Mouse (Mus musculus) lung, embryonic 14.5 days (tissue): ENCODE data around the gene Dnajc12. TPM values are rescaled to one million over a fixed set of nuclear protein-coding genes. Genes with fewer than 3 reads are reported as not detected.
A peak's percentile ranks its signal among the peaks of the same experiment; 100 is the strongest.
"Not testable (repeated sequence)": the region's sequence is repeated elsewhere in the genome, so short reads cannot be mapped to it uniquely, and the experiment has no call there.

Source experiments
- ATAC-seq: fragments of 200-750 bp; cut with Nextera tagmentation; 2 replicates; pipeline ENCODE4 v1.8.0; 2017; ENCODE audit warnings: mild to moderate bottlenecking, moderate TSS enrichment, moderate library complexity; ENCODE audit not compliant: insufficient read depth
- DNase-seq: peaks from one replicate; pipeline ENCODE4 v3.0.0-alpha.2; 2015
- H3K27ac ChIP-seq: fragments of 300-500 bp; sonication (generic); 2 replicates; pipeline ENCODE4 v1.5.1; 2014; ENCODE audit warnings: low read depth, mild to moderate bottlenecking, moderate library complexity
- H3K27me3 ChIP-seq: fragments of 300-500 bp; sonication (generic); 2 replicates; pipeline ENCODE4 v1.6.1; 2014; ENCODE audit warnings: low read length, control low read depth; ENCODE audit not compliant: insufficient read depth
- H3K36me3 ChIP-seq: fragments of 300-500 bp; sonication (generic); 2 replicates; pipeline ENCODE4 v1.6.1; 2014; ENCODE audit warnings: control low read depth; ENCODE audit not compliant: insufficient read depth
- H3K4me1 ChIP-seq: fragments of 300-500 bp; sonication (generic); 2 replicates; pipeline ENCODE4 v1.6.1; 2014; ENCODE audit warnings: antibody characterized with exemption, control low read depth; ENCODE audit not compliant: insufficient read depth
- H3K4me2 ChIP-seq: fragments of 300-500 bp; sonication (generic); 2 replicates; pipeline ENCODE4 v1.6.1; 2014; ENCODE audit warnings: mild to moderate bottlenecking
- H3K4me3 ChIP-seq: fragments of 300-500 bp; sonication (generic); 2 replicates; pipeline ENCODE4 v1.5.1; 2014; ENCODE audit warnings: low read depth, low read length
- H3K9ac ChIP-seq: fragments of 300-500 bp; sonication (generic); 2 replicates; pipeline ENCODE4 v1.6.1; 2014
- H3K9me3 ChIP-seq: fragments of 300-500 bp; sonication (generic); 2 replicates; pipeline ENCODE4 v1.6.1; 2016; ENCODE audit warnings: low read depth, low read length, control low read depth
- CTCF ChIP-seq: IDR thresholded peaks from 2 replicates; pipeline ENCODE4 v1.5.1; 2016; ENCODE audit warnings: antibody characterized with exemption, low read depth
- WGBS: fragments of 180-500 bp; shearing (Covaris S2); extraction: QIAGEN DNeasy Blood & Tissue Kit; methylation state at CpG from one replicate; pipeline ENCODE4 v1.1.7; 2014; 5-methylcytosine and 5-hydroxymethylcytosine counted together
- polyA plus RNA-seq: library from polyadenylated mRNA; unstranded; fragments of >200 nt; fragmentation: Nextera tagmentation; extraction: Ambion mirVana; gene quantifications from 2 replicates; pipeline ENCODE4 v1.2.1, GENCODE M21; 2014

Dnajc12 gene
- polyA plus RNA-seq, 1 experiment from 2014 or later = 10.6 TPM

GRCm38 (mm10) chr10:63386991-63387390 is 4.7 kb downstream of the Dnajc12 start:
- Histone ChIP-seq H3K4me3 (peak overlapping the region; percentile 41), H3K36me3 (no peaks in the 10 kb centered on the region), H3K9ac (peak overlapping the region; percentile 45), H3K4me2 (peak overlapping the region; percentile 67), H3K9me3 (no peaks in the 10 kb centered on the region), H3K4me1 (no peaks in the 10 kb centered on the region), H3K27ac (peak overlapping the region; percentile 44; the same call in 1 of the 2 replicates), H3K27me3 (no peaks in the 10 kb centered on the region)
- ATAC-seq (no peak), DNase-seq (peak; percentile 32)
- no peak for TF ChIP-seq CTCF
- WGBS = 3% methylated on average over 10 of the region's 10 CpGs

GRCm38 (mm10) chr10:63388948-63389347 is 6.7 kb downstream of the Dnajc12 start:
- H3K4me2 ChIP-seq = no peak overlapping the region
- no peak overlapping the region for H3K4me3 ChIP-seq
- no peaks in the 10 kb centered on the region for H3K9me3 ChIP-seq
- ATAC-seq (no peak), DNase-seq (no peak)
- H3K27ac ChIP-seq = no peak overlapping the region
- H3K9ac ChIP-seq = no peak overlapping the region
- no peaks in the 10 kb centered on the region for H3K27me3 ChIP-seq
- no peaks in the 10 kb centered on the region for H3K4me1 ChIP-seq
- no peaks in the 10 kb centered on the region for H3K36me3 ChIP-seq
- WGBS = 66% methylated on average over 4 of the region's 4 CpGs
- TF ChIP-seq CTCF = no peak

- Histone ChIP-seq H3K36me3 (no peaks in the 10 kb centered on the region), H3K4me1 (no peaks in the 10 kb centered on the region), H3K4me2 (no peak overlapping the region), H3K9me3 (no peaks in the 10 kb centered on the region), H3K9ac (no peak overlapping the region), H3K27ac (no peak overlapping the region), H3K4me3 (no peak overlapping the region), H3K27me3 (no peaks in the 10 kb centered on the region)
- DNase-seq = no peak
- WGBS = 87% methylated on average over 10 of the region's 10 CpGs
- ATAC-seq = no peak
- TF ChIP-seq CTCF = no peak
Measured at GRCm38 (mm10) chr10:63396963-63397362, 14.7 kb downstream of the Dnajc12 start.

GRCm38 (mm10) chr10:63402731-63403504 is 20.7 kb downstream of the Dnajc12 start:
- TF ChIP-seq CTCF = no peak
- no peaks in the 10 kb centered on the region for H3K9me3 ChIP-seq
- DNase-seq (no peak), ATAC-seq (no peak)
- no peak overlapping the region for H3K9ac ChIP-seq
- no peaks in the 10 kb centered on the region for H3K4me1 ChIP-seq
- H3K27ac ChIP-seq = no peak overlapping the region
- H3K27me3 ChIP-seq = no peaks in the 10 kb centered on the region
- H3K36me3 ChIP-seq = no peaks in the 10 kb centered on the region
- no peak overlapping the region for H3K4me2 ChIP-seq
- 76% methylated on average over 5 of the region's 5 CpGs for WGBS
- H3K4me3 ChIP-seq = no peak overlapping the region

GRCm38 (mm10) chr10:63403636-63404035 is 21.4 kb downstream of the Dnajc12 start:
- WGBS = 72% methylated on average over 2 of the region's 2 CpGs
- Histone ChIP-seq H3K9me3 (no peaks in the 10 kb centered on the region), H3K9ac (no peak overlapping the region), H3K4me3 (no peak overlapping the region), H3K27me3 (no peaks in the 10 kb centered on the region), H3K27ac (no peak overlapping the region), H3K4me1 (no peaks in the 10 kb centered on the region), H3K36me3 (no peaks in the 10 kb centered on the region), H3K4me2 (no peak overlapping the region)
- no peak for DNase-seq
- ATAC-seq = no peak
- TF ChIP-seq CTCF = no peak

GRCm38 (mm10) chr10:63410162-63410956 is 28.1 kb downstream of the Dnajc12 start:
- Histone ChIP-seq H3K9me3 (no peaks in the 10 kb centered on the region), H3K4me2 (no peak overlapping the region), H3K36me3 (no peaks in the 10 kb centered on the region), H3K27ac (no peak overlapping the region), H3K9ac (no peak overlapping the region), H3K27me3 (no peaks in the 10 kb centered on the region), H3K4me3 (no peak overlapping the region), H3K4me1 (no peaks in the 10 kb centered on the region)
- 55% methylated on average over 16 of the region's 16 CpGs for WGBS
- TF ChIP-seq CTCF = no peak
- no peak for DNase-seq
- ATAC-seq = no peak

- H3K4me2 ChIP-seq, H3K9ac ChIP-seq, H3K27me3 ChIP-seq, H3K4me1 ChIP-seq, H3K27ac ChIP-seq, ATAC-seq, H3K9me3 ChIP-seq, DNase-seq, H3K4me3 ChIP-seq, H3K36me3 ChIP-seq: not testable (repeated sequence)
- WGBS = 94% methylated on average over 4 of the region's 7 CpGs
Measured at GRCm38 (mm10) chr10:63411674-63412073, 29.4 kb downstream of the Dnajc12 start.
